In the genomic region with DNA sequence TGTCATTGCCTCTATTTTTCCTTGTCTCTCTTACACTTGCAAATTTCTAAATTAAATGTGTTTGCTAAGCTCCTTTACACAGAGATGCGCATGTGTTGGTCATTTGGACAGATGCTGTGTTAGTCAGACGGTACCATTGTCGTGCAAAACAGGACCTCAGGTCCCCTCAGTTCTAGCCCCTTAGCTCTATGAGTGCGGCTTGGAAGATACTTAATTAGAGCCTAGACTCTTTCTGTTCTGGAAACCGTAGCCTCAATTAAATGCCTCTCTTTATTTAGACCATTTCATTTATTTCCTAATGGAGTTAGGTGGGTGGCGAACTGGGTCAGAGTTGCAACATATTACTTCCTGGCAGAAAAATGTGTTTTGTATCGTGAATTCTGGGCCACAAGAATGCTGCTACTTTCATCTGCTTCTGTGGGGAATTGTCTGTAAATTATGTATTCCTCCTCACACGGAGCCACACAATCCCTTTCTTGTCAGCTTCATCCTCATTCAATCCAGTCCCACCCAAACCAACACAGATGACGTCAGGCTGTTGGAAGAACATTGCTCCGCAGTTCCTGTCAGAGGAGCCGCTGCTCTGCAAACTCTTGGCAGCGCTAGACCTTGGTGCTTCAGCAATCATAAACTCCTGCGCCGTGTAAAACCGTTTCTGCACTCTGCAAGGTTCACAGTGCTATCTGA, we compare ENCODE assay signal across 9 mouse cellular contexts.
DNase-seq lines count a peak whose midpoint lies in the region; ATAC-seq and TF ChIP-seq lines count a peak whose summit lies in the region.
"Had no signal": no experiment of that assay in that cellular context is flagged by ENCODE, and none has a peak within 500 bp of the region (broad histone marks: within the 10 kb centered on the region; RNA-seq: fewer than 3 reads in every experiment).

No protein-coding gene starts in this region.

- no peak for TF ChIP-seq CTCF in E14TG2a.4 (conservative IDR thresholded peaks at IDR 0.05; ENCODE audit: low read length)

- intact Hi-C loops in heart, postnatal 10 days (cut with DNase I) = no loop called here

- H3K9ac ChIP-seq in forebrain, embryonic 14.5 days (ENCODE audit: low read length) = 0 out of 2 replicates have a peak overlapping the region, but pooled peaks have one; percentile 18

- H3K4me3 ChIP-seq in E14TG2a.4 (replicated peaks; ENCODE audit: low read length) = 0 out of 2 replicates have a peak overlapping the region, but pooled peaks have one; percentile 10
- peak overlapping the region; percentile 7; the same call in 1 of the 2 replicates for H3K4me3 ChIP-seq in forebrain, embryonic 14.5 days (ENCODE audit: low read depth, low read length)

- 8% methylated on average over 15 of the region's 15 CpGs for WGBS in forebrain, embryonic 14.5 days

- peak overlapping the region; percentile 40 for H3K27ac ChIP-seq in forebrain, embryonic 14.5 days (ENCODE audit: low read depth, low read length)
- H3K27ac ChIP-seq: macrophage had no signal

- peak; percentile 68 for DNase-seq in cerebellum, adult 11 months
- DNase-seq in forebrain, embryonic 14.5 days (ENCODE audit: low spot score) = peak; percentile 90
- DNase-seq in heart, postnatal 10 days = peak; percentile 59 to 62
- peak; percentile 72 for DNase-seq in layer of hippocampus, adult 9-11 months
- peak; percentile 14 to 37 for DNase-seq in lung, postnatal 4 days
- DNase-seq in right cerebral cortex, postnatal 4 days = peak; percentile 28
- DNase-seq in B cell, adult 2 months = no peak

- no peaks in the 10 kb centered on the region for H3K9me3 ChIP-seq in E14TG2a.4 (ENCODE audit: low read length)
- no peaks in the 10 kb centered on the region for H3K9me3 ChIP-seq in forebrain, embryonic 14.5 days (replicated peaks; ENCODE audit: control insufficient read depth, low read length)

- H3K4me1 ChIP-seq in E14TG2a.4 (replicated peaks; ENCODE audit: low read depth, low read length) = peaks cover 30% of the 10 kb centered on the region
- peaks cover 18% of the 10 kb centered on the region; the same call in 1 of the 2 replicates for H3K4me1 ChIP-seq in forebrain, embryonic 14.5 days (ENCODE audit: control insufficient read depth, insufficient read depth, low read length)

- ATAC-seq in forebrain, embryonic 14.5 days = peak; percentile 78

- H3K36me3 ChIP-seq in E14TG2a.4 (ENCODE audit: insufficient read depth, low read length) = no peaks in the 10 kb centered on the region
- H3K36me3 ChIP-seq in forebrain, embryonic 14.5 days (ENCODE audit: control insufficient read depth, insufficient read depth, low read length) = no peaks in the 10 kb centered on the region

- H3K27me3 ChIP-seq in E14TG2a.4 (ENCODE audit: insufficient read depth, low read length) = peaks cover 5% of the 10 kb centered on the region; the same call in 1 of the 2 replicates
- no peaks in the 10 kb centered on the region for H3K27me3 ChIP-seq in forebrain, embryonic 14.5 days (replicated peaks; ENCODE audit: control insufficient read depth, insufficient read depth, low read length)

- H3K4me2 ChIP-seq in forebrain, embryonic 14.5 days (ENCODE audit: low read length) = peak overlapping the region; percentile 33

Comparison
In these comparisons a context has a peak if more than half of its experiments do, and no peak if none do; other contexts are left out.
1. DNase-seq: peak in cerebellum, adult 11 months (single experiment), forebrain, embryonic 14.5 days (single experiment), heart, postnatal 10 days (2 of 2), layer of hippocampus, adult 9-11 months (single experiment), lung, postnatal 4 days (2 of 2) and right cerebral cortex, postnatal 4 days (single experiment); none in B cell, adult 2 months (0 of 2).